Mouse (Mus musculus) kidney, postnatal 0 days (tissue): ENCODE results near the gene Prss36. TPM values are rescaled to one million over a fixed set of nuclear protein-coding genes. Genes with fewer than 3 reads are reported as not detected.
"Not testable (repeated sequence)": the region's sequence is repeated elsewhere in the genome, so short reads cannot be mapped to it uniquely, and the experiment has no call there.

Experiments used
- ATAC-seq: fragments of 200-750 bp; cut with Nextera tagmentation; replicated peaks from 2 replicates; pipeline ENCODE4 v1.8.0; 2017; ENCODE audit warnings: low read depth, moderate number of reproducible peaks, moderate TSS enrichment, moderate library complexity; ENCODE audit not compliant: low FRiP score
- DNase-seq: peaks from one replicate; pipeline ENCODE4 v3.0.0-alpha.2; 2016; ENCODE audit warnings: low spot score
- H3K27ac ChIP-seq: fragments of 300-500 bp; sonication (generic); 2 replicates; pipeline ENCODE4 v1.5.1; 2014; ENCODE audit warnings: mild to moderate bottlenecking
- H3K27me3 ChIP-seq: fragments of 300-500 bp; sonication (generic); 2 replicates; pipeline ENCODE4 v1.6.1; 2014; ENCODE audit warnings: low read length, mixed read lengths; ENCODE audit not compliant: insufficient read depth
- H3K36me3 ChIP-seq: fragments of 300-500 bp; sonication (generic); 2 replicates; pipeline ENCODE4 v1.6.1; 2014; ENCODE audit warnings: low read length, mixed read lengths; ENCODE audit not compliant: insufficient read depth
- H3K4me1 ChIP-seq: fragments of 300-500 bp; sonication (generic); replicated peaks from 2 replicates; pipeline ENCODE4 v1.6.1; 2014; ENCODE audit warnings: antibody characterized with exemption, low read length, mixed read lengths; ENCODE audit not compliant: insufficient read depth
- H3K4me2 ChIP-seq: fragments of 300-500 bp; sonication (generic); 2 replicates; pipeline ENCODE4 v1.6.1; 2014; ENCODE audit warnings: mild to moderate bottlenecking, low read length, moderate library complexity, mixed read lengths
- H3K4me3 ChIP-seq: fragments of 300-500 bp; sonication (generic); replicated peaks from 2 replicates; pipeline ENCODE4 v1.5.1; 2014; ENCODE audit warnings: low read depth, low read length
- H3K9ac ChIP-seq: fragments of 300-500 bp; sonication (generic); 2 replicates; pipeline ENCODE4 v1.6.1; 2014; ENCODE audit warnings: low read depth, low read length
- H3K9me3 ChIP-seq: fragments of 300-500 bp; sonication (generic); replicated peaks from 2 replicates; pipeline ENCODE4 v1.6.1; 2016; ENCODE audit warnings: low read length, inconsistent platforms, mixed read lengths
- CTCF ChIP-seq: IDR thresholded peaks from 2 replicates; pipeline ENCODE4 v1.5.1; 2016; ENCODE audit warnings: antibody characterized with exemption, low read depth, mild to moderate bottlenecking, moderate library complexity
- WGBS: fragments of 180-500 bp; shearing (Covaris S2); extraction: QIAGEN DNeasy Blood & Tissue Kit; methylation state at CpG from one replicate; pipeline ENCODE4 v1.1.7; 2014; 5-methylcytosine and 5-hydroxymethylcytosine counted together
- polyA plus RNA-seq: library from polyadenylated mRNA; unstranded; fragments of >200 nt; fragmentation: Nextera tagmentation; extraction: Ambion mirVana; gene quantifications from 2 replicates; pipeline ENCODE4 v1.2.1, GENCODE M21; 2015

Prss36 gene
- polyA plus RNA-seq, 1 experiment from 2014 or later = 13.0 TPM

DNA sequence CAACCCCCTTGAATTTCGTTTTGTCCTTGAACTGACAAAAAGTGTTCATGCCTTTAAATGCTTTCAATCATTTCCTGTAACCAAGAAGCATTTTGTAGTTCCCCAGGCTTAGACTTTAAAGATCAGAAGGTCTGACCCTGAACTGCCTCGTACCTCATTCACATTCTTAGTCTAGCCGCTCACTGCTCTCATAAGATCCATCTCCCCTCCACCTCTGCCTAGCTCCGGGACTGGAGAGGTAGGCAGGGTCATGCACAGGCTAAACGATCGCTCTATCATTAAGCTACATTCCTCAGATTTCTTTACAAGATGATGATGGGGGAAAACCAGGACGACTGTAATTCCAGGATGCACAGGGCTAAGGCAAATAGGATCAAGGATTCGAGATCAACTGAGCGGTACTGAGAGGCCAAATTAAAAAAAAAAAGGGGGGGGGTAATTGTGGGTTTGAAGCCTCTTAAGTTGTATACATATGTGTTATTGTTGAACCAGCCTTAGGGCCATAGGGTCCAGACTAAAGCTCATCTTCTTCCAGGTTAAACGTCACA, 19.9 kb upstream of the Prss36 start:
- H3K4me2 ChIP-seq = peak overlapping the region; percentile 66
- H3K27me3 ChIP-seq = no peaks in the 10 kb centered on the region
- H3K4me1 ChIP-seq = no peaks in the 10 kb centered on the region; the same call in none of the 2 replicates
- H3K4me3 ChIP-seq = peak overlapping the region; percentile 98
- ATAC-seq (no peak; the same call in 1 of the 2 replicates), DNase-seq (peak; percentile 49)
- 6% methylated on average over 10 of the region's 10 CpGs for WGBS
- no peaks in the 10 kb centered on the region for H3K9me3 ChIP-seq
- peaks cover 17% of the 10 kb centered on the region; the same call in 1 of the 2 replicates for H3K36me3 ChIP-seq
- TF ChIP-seq CTCF = no peak
- H3K9ac ChIP-seq = peak overlapping the region; percentile 98
- peak overlapping the region; percentile 98 for H3K27ac ChIP-seq

GRCm38 (mm10) chr7:127959364-127959763, 12.8 kb upstream of the Prss36 start:
- H3K4me3 ChIP-seq = no peak overlapping the region
- no peak for TF ChIP-seq CTCF
- 0 out of 2 replicates have a peak overlapping the region, but pooled peaks have one; percentile 13 for H3K27ac ChIP-seq
- H3K36me3 ChIP-seq = no peaks in the 10 kb centered on the region
- no peaks in the 10 kb centered on the region for H3K9me3 ChIP-seq
- no peaks in the 10 kb centered on the region for H3K4me1 ChIP-seq
- peak; percentile 15 for DNase-seq
- H3K27me3 ChIP-seq = no peaks in the 10 kb centered on the region
- peak; percentile 71 for ATAC-seq
- H3K9ac ChIP-seq = no peak overlapping the region
- H3K4me2 ChIP-seq = no peak overlapping the region
- WGBS = 38% methylated on average over 5 of the region's 5 CpGs

- DNase-seq (no peak), ATAC-seq (no peak)
- H3K27me3 ChIP-seq = no peaks in the 10 kb centered on the region
- H3K36me3 ChIP-seq = no peaks in the 10 kb centered on the region
- no peak overlapping the region for H3K4me3 ChIP-seq
- H3K9me3 ChIP-seq = no peaks in the 10 kb centered on the region
- no peak overlapping the region for H3K9ac ChIP-seq
- H3K4me1 ChIP-seq = no peaks in the 10 kb centered on the region
- H3K27ac ChIP-seq = no peak overlapping the region
- whole genome bisulfite sequencing = 39% methylated on average over 13 of the region's 13 CpGs
- H3K4me2 ChIP-seq = no peak overlapping the region
- no peak for TF ChIP-seq CTCF
Observed at GRCm38 (mm10) chr7:127952864-127953581, 6.5 kb upstream of the Prss36 start.

- DNase-seq = no peak
- no peak overlapping the region for H3K9ac ChIP-seq
- no peaks in the 10 kb centered on the region for H3K36me3 ChIP-seq
- H3K27me3 ChIP-seq = no peaks in the 10 kb centered on the region
- WGBS = 12% methylated on average over 23 of the region's 23 CpGs
- H3K27ac ChIP-seq = no peak overlapping the region
- TF ChIP-seq CTCF = no peak
- H3K4me2 ChIP-seq = peak overlapping the region; percentile 16; the same call in 1 of the 2 replicates
- no peak overlapping the region; the same call in 1 of the 2 replicates for H3K4me3 ChIP-seq
- no peak for ATAC-seq
- H3K4me1 ChIP-seq = no peaks in the 10 kb centered on the region
- no peaks in the 10 kb centered on the region for H3K9me3 ChIP-seq
Observed at GRCm38 (mm10) chr7:127944614-127945013, 1.9 kb downstream of the Prss36 start.

DNA sequence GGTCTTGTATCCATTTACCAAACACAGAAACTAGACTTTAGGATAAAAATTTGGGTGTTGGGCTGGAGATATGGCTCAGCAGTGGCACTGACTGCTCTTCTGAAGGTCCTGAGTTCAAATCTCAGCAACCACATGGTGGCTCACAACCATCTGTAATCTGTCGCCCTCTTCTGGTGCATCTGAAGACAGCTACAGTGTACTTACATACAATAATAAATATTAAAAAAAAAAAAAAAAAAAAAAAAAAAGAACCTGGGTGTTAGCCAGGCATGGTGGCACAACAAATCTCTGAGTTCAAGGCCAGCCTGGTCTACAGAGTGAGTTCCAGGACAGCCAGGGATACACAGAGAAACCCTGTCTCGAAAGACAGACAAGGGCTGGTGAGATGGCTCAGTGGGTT, 4.4 kb downstream of the Prss36 start:
- not testable (repeated sequence) for H3K36me3 ChIP-seq, DNase-seq, ATAC-seq, H3K27me3 ChIP-seq, H3K27ac ChIP-seq, H3K4me1 ChIP-seq, H3K4me3 ChIP-seq, H3K4me2 ChIP-seq, H3K9ac ChIP-seq, H3K9me3 ChIP-seq
- TF ChIP-seq CTCF = peak; percentile 48
- WGBS = 55% methylated on average over 2 of the region's 2 CpGs

GRCm38 (mm10) chr7:127936216-127936884, 10.2 kb downstream of the Prss36 start:
- no peak for DNase-seq
- Histone ChIP-seq H3K9ac (peak overlapping the region; percentile 77; the same call in 1 of the 2 replicates), H3K4me2 (peak overlapping the region; percentile 97), H3K4me1 (peaks cover 23% of the 10 kb centered on the region), H3K36me3 (no peaks in the 10 kb centered on the region), H3K9me3 (no peaks in the 10 kb centered on the region), H3K27ac (no peak overlapping the region), H3K4me3 (peak overlapping the region; percentile 69), H3K27me3 (no peaks in the 10 kb centered on the region)
- WGBS = 58% methylated on average over 18 of the region's 18 CpGs
- no peak for TF ChIP-seq CTCF
- no peak for ATAC-seq
